Mouse (Mus musculus) 3T3-L1 (cell line): ENCODE data around the gene Krt71.
"Not testable (repeated sequence)": the region's sequence is repeated elsewhere in the genome, so short reads cannot be mapped to it uniquely, and the experiment has no call there.

Source experiments
- DNase-seq: peaks from one replicate; pipeline ENCODE4 v3.0.0-alpha.2; 2015; ENCODE audit warnings: low read depth, low spot score

The Krt71 gene

DNA sequence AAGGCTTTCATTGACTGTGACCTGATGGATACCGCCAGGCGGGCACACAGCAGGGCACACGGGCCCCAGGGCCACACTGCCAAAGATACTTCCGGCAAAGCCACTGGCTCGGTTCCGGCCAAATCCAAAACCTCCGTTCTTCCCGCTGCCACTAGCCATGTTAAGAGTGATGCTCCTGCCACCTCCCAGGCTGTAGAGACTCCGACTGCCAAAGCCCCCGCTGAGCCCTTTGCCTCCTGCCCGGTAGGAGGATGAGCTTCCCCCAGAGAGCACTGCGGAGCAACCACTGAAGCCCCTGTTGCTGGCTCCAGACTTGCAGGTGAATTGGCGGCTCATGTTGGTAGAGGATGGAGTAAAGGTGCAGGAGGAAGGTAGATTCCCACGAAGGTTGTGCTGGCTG is at the start of gene Krt71:
Gene Krt71 (minus strand): TSS at position 399 of the 400 bp plus-strand sequence.
- no peak for DNase-seq

DNA sequence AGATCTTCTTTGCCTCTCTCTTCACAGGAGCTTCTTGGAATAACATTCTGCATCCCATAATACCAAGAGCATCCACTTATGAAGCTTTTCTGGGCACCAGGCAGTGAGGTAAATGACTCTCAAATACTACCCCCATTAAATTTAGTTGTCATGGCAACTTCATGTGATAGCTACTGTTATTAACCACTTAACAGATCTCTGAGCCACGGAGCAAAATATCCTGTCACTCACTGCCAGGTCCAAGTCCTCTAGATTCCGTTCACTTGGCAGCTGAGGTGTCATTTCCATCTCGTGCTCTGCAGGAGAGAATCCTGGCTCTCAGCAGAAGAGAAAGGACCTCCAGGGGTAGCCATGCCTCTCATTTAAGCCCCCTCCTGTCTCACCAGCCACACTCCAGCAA is 48.0 kb upstream of the Krt71 start:
- DNase-seq, result no peak

DNA sequence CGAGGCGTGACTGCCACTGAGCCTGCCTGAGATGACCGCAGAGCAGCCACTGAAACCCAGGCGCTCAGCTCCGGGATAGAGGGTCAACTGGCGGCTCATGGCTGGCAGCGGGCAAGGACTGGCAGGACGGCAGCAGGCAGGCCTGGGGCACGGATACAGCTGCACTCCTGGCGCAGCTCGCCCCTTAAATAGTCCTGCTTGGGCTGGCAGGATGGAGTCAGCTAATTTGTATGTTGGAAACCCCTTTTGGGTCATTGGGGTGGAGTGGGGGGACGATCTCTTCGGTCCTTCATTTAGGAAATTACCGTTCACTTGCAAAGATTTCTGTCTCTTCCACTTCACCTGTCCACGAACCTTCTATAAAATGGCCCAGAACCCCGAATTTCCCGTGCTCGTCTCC is 43.5 kb upstream of the Krt71 start, which contains the start of gene Krt72:
Gene Krt72 (minus strand): TSS at position 101 of the 400 bp plus-strand sequence.
- DNase-seq, result no peak

DNA sequence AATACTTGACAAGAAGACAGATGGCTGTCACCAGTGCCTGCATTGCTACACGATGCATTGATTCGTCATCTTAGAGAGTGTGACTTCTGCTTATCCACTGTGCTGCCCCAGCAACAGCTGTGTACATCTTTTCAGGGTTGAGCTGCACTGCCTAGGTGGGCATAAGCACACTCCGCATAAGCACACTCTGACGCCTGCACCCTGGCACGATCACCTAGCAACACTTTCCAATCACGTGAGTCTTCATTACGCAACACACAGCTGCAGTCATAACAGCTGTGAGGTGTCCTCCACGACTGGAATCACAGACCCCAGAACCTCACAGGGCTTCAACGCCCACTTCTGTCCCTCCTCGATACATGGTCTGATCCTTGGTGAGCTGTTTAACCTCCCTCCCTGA is 30.5 kb upstream of the Krt71 start:
- no peak for DNase-seq

DNA sequence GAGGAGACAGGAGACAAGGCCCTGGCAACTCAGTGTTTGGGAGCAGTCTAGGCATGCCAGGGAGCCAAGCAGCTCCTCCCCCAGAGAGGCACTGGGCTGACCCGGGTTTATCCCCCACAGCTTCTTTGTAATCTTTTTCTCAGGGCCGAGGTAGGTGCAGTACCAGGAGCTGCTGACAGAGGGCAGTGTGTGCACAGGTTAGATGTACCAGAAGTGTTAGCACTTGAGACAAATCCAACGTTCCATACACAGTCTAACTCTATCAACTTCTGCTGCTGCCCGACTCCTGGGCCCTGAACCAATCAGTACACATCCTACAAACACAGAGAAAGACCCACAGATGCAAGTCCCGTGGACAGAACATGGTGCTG is 29.8 kb upstream of the Krt71 start:
- peak; percentile 91 for DNase-seq

DNA sequence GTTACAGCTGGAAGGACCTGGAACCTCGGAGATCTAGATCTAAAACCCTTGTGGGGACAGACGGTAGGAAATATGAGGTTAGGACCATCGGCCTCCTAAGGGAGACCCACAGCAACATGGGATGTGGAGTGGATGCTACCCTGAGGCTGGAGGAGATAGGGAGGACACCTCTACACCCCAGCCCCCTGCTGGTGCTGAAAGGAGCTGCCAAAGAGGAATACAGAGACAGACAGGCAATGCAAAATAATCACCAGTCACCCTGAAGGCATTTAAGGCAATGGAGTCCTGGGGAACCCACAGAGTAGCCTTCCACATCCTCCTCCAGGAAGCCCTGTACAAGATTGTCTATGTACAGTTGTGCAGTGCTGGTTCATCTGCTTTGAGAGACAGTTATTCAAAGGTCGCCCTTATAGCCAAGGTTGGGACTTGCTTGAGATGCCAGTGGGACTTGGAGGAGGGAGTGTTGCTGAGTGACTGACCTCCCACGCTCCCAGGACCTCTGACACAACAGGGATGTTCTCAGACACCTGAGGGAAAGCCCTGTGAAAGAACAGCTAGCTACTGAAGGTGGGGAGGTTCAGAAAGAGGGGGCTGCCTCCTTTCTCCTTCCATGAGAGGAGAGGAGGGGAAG is 29.3 kb upstream of the Krt71 start:
- DNase-seq, result peak; percentile 69

- no peak for DNase-seq
Observed at GRCm38 (mm10) chr15:101770226-101770625, 27.3 kb upstream of the Krt71 start.

DNA sequence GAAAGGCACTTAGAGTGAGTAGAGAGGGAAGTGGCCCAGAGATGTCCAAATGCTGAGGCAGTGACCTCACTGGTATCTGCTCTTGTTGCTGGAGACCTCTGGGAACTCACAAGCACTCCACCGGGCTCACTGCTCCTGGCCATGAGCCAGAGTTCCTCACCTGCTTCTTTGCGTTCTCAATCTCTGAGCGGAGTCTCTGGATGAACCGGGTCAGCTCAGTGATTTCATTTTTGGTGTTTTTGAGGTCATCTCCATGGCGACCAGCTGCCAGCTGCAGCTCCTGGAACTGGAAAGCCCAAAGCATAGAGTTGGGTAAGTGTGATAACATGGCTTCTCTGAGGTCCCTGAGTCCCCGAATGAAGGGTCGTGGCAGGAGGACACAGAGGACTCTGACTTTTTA is 5.1 kb downstream of the Krt71 start:
- no peak for DNase-seq

DNA sequence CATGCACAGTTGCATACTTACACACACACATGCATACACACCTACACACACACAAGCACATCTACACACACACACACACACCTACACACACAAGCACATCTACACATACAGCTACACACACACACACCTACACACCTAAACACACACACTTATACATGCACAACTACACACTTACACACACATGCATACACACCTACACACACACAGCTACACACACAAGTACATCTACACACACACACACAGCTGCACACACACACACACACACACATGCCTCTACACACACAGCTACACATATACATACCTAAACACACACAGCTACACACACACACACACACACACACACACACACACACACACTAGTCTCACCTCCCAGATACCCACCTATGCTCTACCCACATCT is 12.3 kb downstream of the Krt71 start:
- no peak for DNase-seq

DNA sequence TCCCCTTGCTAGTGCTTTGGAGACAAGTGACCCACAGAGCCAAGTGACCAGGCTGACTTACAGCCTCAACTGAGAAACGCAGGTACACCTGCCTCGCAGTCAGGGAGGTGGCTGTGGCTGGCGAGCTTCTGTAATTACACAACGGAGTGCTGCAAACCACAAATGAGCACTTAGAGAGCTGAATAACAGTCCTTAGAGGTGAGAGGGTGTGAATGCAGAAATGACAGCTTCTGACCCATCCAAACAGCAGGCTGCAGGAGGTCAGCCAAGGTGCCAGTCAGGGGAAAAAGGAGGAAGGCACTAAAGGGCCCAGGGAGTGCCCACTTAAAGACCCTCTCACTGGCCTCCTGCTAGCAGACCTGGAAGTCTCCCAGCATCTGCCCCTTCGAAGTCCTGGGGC is 18.2 kb downstream of the Krt71 start:
- DNase-seq, result no peak

- DNase-seq, result peak; percentile 89
Observed at GRCm38 (mm10) chr15:101715831-101716230, 27.1 kb downstream of the Krt71 start.

GRCm38 (mm10) chr15:101714356-101714755 is 28.6 kb downstream of the Krt71 start:
- no peak for DNase-seq

GRCm38 (mm10) chr15:101713731-101714130 is 29.2 kb downstream of the Krt71 start:
- no peak for DNase-seq

- no peak for DNase-seq
Observed at GRCm38 (mm10) chr15:101712720-101713119, 30.2 kb downstream of the Krt71 start, which contains the start of gene Krt5. Gene Krt5, minus strand, starts transcription at chr15:101712898.

GRCm38 (mm10) chr15:101708683-101709082 is 34.2 kb downstream of the Krt71 start:
- DNase-seq, result no peak

GRCm38 (mm10) chr15:101707454-101707853 is 35.5 kb downstream of the Krt71 start:
- DNase-seq, result no peak

GRCm38 (mm10) chr15:101704066-101704465 is 38.8 kb downstream of the Krt71 start:
- peak; percentile 48 for DNase-seq

GRCm38 (mm10) chr15:101702380-101702779 is 40.5 kb downstream of the Krt71 start:
- no peak for DNase-seq

GRCm38 (mm10) chr15:101699866-101700265 is 43.0 kb downstream of the Krt71 start:
- DNase-seq, result no peak

DNA sequence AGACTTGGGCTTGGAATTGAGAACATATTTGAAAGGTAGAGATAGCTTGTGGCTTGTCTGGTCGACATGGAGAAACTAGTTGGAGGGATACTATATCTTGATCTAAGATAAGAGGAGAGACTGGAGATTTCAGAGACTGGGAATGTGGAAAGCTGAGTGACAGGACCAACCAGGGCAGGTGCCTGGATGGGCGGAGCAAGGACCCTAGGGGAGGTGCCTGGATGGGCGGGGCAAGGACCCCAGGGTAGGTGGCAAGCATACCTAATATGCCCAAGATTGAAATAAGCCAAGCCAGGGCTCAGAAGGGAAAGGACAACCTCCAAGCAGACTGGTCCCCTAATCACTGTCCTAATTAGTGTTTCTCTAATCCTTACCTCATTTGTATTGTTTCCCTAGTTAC is 43.7 kb downstream of the Krt71 start:
- no peak for DNase-seq

- no peak for DNase-seq
Observed at GRCm38 (mm10) chr15:101697326-101698188, 45.4 kb downstream of the Krt71 start.

DNA sequence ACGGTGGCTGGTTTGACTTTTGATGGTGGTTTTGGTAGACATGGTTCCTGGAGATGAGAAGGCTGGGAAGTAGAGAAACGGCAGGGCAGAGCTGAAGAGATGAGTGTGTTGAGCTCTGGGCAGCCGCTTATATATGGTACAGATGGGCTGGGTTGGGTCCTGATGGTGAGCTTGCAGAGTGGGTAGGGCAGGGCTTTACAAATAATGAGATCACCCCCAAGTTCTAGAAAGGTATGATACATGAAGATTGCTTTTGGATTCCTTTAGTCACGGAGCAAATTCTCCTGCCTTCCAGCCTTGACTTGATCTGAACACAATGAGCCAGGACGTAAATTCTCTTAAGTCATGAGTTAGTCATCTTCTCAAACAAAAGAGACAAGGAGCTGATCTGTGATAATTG is 48.7 kb downstream of the Krt71 start, which contains the start of gene Krt6a:
Gene Krt6a (minus strand): TSS at position 101 of the 400 bp plus-strand sequence.
- no peak for DNase-seq

DNA sequence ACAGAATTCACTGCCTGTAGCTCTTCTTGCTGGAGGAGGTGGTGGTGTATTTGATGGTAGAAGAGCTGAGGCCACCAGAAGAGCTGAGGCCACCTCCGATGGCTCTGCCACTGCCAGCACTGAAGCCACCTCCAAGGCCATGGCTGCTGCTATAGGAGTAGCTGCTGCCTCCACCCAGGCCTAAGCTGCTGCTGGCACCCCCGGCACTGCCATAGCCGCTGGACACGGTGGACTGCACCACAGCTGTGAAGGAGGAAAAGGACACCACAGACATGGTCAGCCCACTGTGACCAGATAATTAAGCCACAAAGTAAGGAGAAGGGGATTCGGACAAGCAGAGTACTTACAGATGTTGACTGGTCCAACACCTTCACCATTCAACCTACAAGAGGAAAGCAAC is 52.4 kb downstream of the Krt71 start:
- DNase-seq, result not testable (repeated sequence)
